Comparison of ENCODE assay signal across 20 mouse cellular contexts in the genomic region with DNA sequence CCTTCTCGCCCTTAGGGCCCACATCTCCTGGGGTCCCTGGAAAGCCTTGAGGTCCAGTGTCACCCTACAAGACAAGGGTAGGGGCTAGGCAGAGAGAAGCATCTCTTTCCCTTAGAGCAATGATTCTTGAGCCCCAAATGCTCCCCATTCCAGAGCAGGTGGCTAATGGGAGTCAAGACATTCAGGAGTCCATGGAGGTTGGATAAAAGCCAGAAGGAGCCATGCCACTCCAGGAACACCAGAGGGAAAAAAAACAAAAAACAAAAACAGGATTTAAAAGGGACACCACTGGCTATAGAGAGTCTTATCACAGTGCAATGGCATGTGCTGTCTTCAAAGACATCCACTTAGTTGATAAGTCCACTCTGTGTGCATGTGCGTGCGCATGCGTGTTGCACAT.
"Had no signal": no experiment of that assay in that cellular context is flagged by ENCODE, and none has a peak within 500 bp of the region (broad histone marks: within the 10 kb centered on the region; RNA-seq: fewer than 3 reads in every experiment).

No protein-coding gene starts in this region.

- H3K4me1 ChIP-seq: limb, embryonic 10.5 days; limb, embryonic 13.5 days; midbrain, embryonic 12.5 days; midbrain, embryonic 15.5 days; neural tube, embryonic 12.5 days; neural tube, embryonic 15.5 days had no signal

- ATAC-seq: hindbrain, postnatal 0 days; inflammation-experienced regulatory T-cells, adult 6 months; lung, postnatal 0 days; midbrain, embryonic 15.5 days had no signal

- H3K4me2 ChIP-seq: limb, embryonic 13.5 days; liver, embryonic 13.5 days; lung, embryonic 14.5 days; midbrain, embryonic 12.5 days; midbrain, embryonic 15.5 days; neural tube, embryonic 12.5 days; neural tube, embryonic 15.5 days had no signal

- H3K36me3 ChIP-seq: limb, embryonic 13.5 days; midbrain, embryonic 15.5 days; neural tube, embryonic 15.5 days had no signal

- H3K9ac ChIP-seq: limb, embryonic 13.5 days; liver, embryonic 13.5 days; lung, embryonic 14.5 days; midbrain, embryonic 12.5 days; midbrain, embryonic 15.5 days; neural tube, embryonic 12.5 days; neural tube, embryonic 15.5 days had no signal

- DNase-seq: layer of hippocampus, adult 9-11 months; liver; liver, embryonic 13.5 days; lung, embryonic 14.5 days; retina, postnatal 1 day; right cerebral cortex, postnatal 25 days; spleen, adult 18-20 months; thymus, adult 18-20 months; thymus, postnatal 36 days had no signal

- H3K9me3 ChIP-seq: limb, embryonic 10.5 days; limb, embryonic 13.5 days; liver, embryonic 13.5 days; midbrain, embryonic 12.5 days; midbrain, embryonic 15.5 days; neural tube, embryonic 12.5 days; neural tube, embryonic 15.5 days had no signal

- H3K27ac ChIP-seq: hindbrain, postnatal 0 days; layer of hippocampus, adult 2 months; limb, embryonic 10.5 days; limb, embryonic 13.5 days; liver, embryonic 13.5 days; macrophage; midbrain, embryonic 12.5 days; midbrain, embryonic 15.5 days; neural tube, embryonic 12.5 days; neural tube, embryonic 15.5 days had no signal

- H3K4me3 ChIP-seq: layer of hippocampus, adult 2 months; limb, embryonic 10.5 days; limb, embryonic 13.5 days; liver, embryonic 13.5 days; midbrain, embryonic 12.5 days; midbrain, embryonic 15.5 days; neural tube, embryonic 12.5 days; neural tube, embryonic 15.5 days had no signal

- H3K27me3 ChIP-seq: limb, embryonic 13.5 days; liver, embryonic 13.5 days; midbrain, embryonic 12.5 days; midbrain, embryonic 15.5 days; neural tube, embryonic 12.5 days; neural tube, embryonic 15.5 days had no signal
